Mouse (Mus musculus): Measurements from ENCODE around the gene Scn7a. TPM values are rescaled to one million over a fixed set of nuclear protein-coding genes. Genes with fewer than 3 reads are reported as not detected.

The Scn7a gene
- polyA plus RNA-seq (2017; shearing (Covaris generic)), result 0.15 TPM

GRCm38 (mm10) chr2:66784765-66785164 lies at the start of gene Scn7a:
TSS of gene Scn7a (minus strand) at chr2:66784914.

GRCm38 (mm10) chr2:66634580-66635359 lies 149.9 kb downstream of the Scn7a start, which contains the start of gene Scn9a:
TSS of gene Scn9a (minus strand) at chr2:66634962.

Other genes starting within 250 kb of the Scn7a start
- gene Scn9a, start 150.0 kb downstream of the Scn7a start, polyA plus RNA-seq (2017; shearing (Covaris generic)), result 0.56 TPM

Data from effector memory CD4-positive, alpha-beta T cell, adult 7 months (primary cell).